Mouse (Mus musculus) forebrain, embryonic 15.5 days (tissue): ENCODE data around the gene Vmn1r80. TPM values are rescaled to one million over a fixed set of nuclear protein-coding genes. Genes with fewer than 3 reads are reported as not detected.
"Not testable (repeated sequence)": the region's sequence is repeated elsewhere in the genome, so short reads cannot be mapped to it uniquely, and the experiment has no call there.

ENCODE experiments used
- ATAC-seq: fragments of 200-750 bp; cut with Nextera tagmentation; replicated peaks from 2 replicates; pipeline ENCODE4 v1.8.0; 2017; ENCODE audit warnings: mild to moderate bottlenecking, moderate TSS enrichment, moderate library complexity
- H3K27ac ChIP-seq: fragments of 300-500 bp; sonication (generic); replicated peaks from 2 replicates; pipeline ENCODE4 v1.5.1; 2015; ENCODE audit warnings: mild to moderate bottlenecking, inconsistent platforms
- H3K27me3 ChIP-seq: fragments of 300-500 bp; sonication (generic); 2 replicates; pipeline ENCODE4 v1.6.1; 2015; ENCODE audit warnings: inconsistent platforms
- H3K36me3 ChIP-seq: fragments of 300-500 bp; sonication (generic); 2 replicates; pipeline ENCODE4 v1.6.1; 2015; ENCODE audit warnings: mild to moderate bottlenecking, inconsistent platforms
- H3K4me1 ChIP-seq: fragments of 300-500 bp; sonication (generic); 2 replicates; pipeline ENCODE4 v1.6.1; 2015; ENCODE audit warnings: inconsistent platforms
- H3K4me2 ChIP-seq: fragments of 300-500 bp; sonication (generic); replicated peaks from 2 replicates; pipeline ENCODE4 v1.6.1; 2015; ENCODE audit warnings: mild to moderate bottlenecking, inconsistent platforms
- H3K4me3 ChIP-seq: fragments of 300-500 bp; sonication (generic); 2 replicates; pipeline ENCODE4 v1.5.1; 2015; ENCODE audit warnings: mild to moderate bottlenecking, inconsistent platforms
- H3K9ac ChIP-seq: fragments of 300-500 bp; sonication (generic); replicated peaks from 2 replicates; pipeline ENCODE4 v1.6.1; 2015; ENCODE audit warnings: mild to moderate bottlenecking, inconsistent platforms
- H3K9me3 ChIP-seq: fragments of 300-500 bp; sonication (generic); 2 replicates; pipeline ENCODE4 v1.6.1; 2016; ENCODE audit warnings: inconsistent platforms
- WGBS: fragments of 180-500 bp; shearing (Covaris S2); methylation state at CpG from one replicate; pipeline ENCODE4 v1.1.7; 2015; ENCODE audit warnings: mixed read lengths; 5-methylcytosine and 5-hydroxymethylcytosine counted together
- polyA plus RNA-seq: library from polyadenylated mRNA; unstranded; fragments of >200 nt; fragmentation: Nextera tagmentation; extraction: Ambion mirVana; gene quantifications from 2 replicates; pipeline ENCODE4 v1.2.1, GENCODE M21; 2015

The Vmn1r80 gene
- polyA plus RNA-seq = not detected in 2 replicates

DNA sequence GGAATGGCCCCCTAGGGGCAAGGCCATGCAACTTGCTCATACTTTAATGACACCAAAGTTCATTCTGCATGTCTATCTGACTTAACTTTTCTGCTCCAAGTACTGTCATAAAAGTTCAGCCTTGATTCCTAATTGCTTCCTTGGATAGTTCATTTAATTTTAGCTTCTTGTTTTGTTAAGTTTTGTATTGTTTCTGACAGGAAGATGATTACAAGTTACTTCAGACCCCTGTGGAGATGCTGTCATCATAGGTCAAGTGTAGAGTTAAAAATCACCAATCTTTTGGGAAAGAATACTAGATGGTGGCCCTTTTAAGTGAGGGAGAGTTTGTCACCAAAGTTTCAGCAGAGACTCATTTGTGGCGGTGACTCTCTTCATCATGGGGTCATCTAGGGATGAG is at the start of gene Vmn1r80:
Gene Vmn1r80 (plus strand): TSS at position 301 of the 400 bp plus-strand sequence.
- H3K27ac ChIP-seq = no peak within 1 kb of the TSS
- no peak within 1 kb of the TSS for H3K4me3 ChIP-seq
- H3K36me3 ChIP-seq = no peaks in the 10 kb centered on the region
- H3K4me2 ChIP-seq = no peak within 1 kb of the TSS
- no peak for ATAC-seq
- H3K9me3 ChIP-seq = no peaks in the 10 kb centered on the region
- no peaks in the 10 kb centered on the region for H3K4me1 ChIP-seq
- no peak within 1 kb of the TSS for H3K9ac ChIP-seq
- 88% methylated on average over 1 of the region's 1 CpGs for WGBS
- H3K27me3 ChIP-seq = no peaks in the 10 kb centered on the region

GRCm38 (mm10) chr7:12149957-12150356 is 39.1 kb upstream of the Vmn1r80 start, which contains the start of gene Vmn1r78:
Gene Vmn1r78, plus strand, starts transcription at chr7:12150257.
- Histone ChIP-seq H3K4me3 (no peak within 1 kb of the TSS), H3K9me3 (peaks cover 3% of the 10 kb centered on the region; the same call in 1 of the 2 replicates), H3K27me3 (no peaks in the 10 kb centered on the region), H3K36me3 (no peaks in the 10 kb centered on the region), H3K27ac (no peak within 1 kb of the TSS), H3K4me2 (no peak within 1 kb of the TSS), H3K4me1 (no peaks in the 10 kb centered on the region), H3K9ac (no peak within 1 kb of the TSS)
- 69% methylated on average over 2 of the region's 2 CpGs for WGBS
- no peak for ATAC-seq

GRCm38 (mm10) chr7:12156463-12156862 is 32.6 kb upstream of the Vmn1r80 start:
- ATAC-seq, H3K4me1 ChIP-seq, H3K27me3 ChIP-seq, H3K9me3 ChIP-seq, H3K4me3 ChIP-seq, H3K4me2 ChIP-seq, H3K36me3 ChIP-seq, H3K27ac ChIP-seq, H3K9ac ChIP-seq: not testable (repeated sequence)
- WGBS = 50% methylated on average over 1 of the region's 1 CpGs

DNA sequence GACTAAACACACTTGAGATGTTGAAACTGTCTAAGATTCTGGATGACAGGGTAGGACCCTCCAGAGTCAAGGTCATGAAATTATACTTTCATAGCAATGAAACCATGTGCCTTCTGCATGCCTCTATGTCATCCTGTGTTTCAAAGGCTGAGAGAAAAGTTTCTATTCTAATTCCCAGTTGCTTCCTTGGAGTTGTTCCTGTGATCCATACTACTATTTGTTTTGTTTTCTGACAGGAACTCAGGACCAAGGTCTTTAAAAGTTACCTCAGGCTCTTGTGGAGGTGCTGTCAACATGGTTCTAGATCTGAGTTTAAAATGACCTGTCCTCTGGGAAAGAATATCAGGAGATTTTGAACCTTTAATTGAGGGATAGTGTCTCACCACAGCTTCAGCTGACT is 18.1 kb upstream of the Vmn1r80 start, which contains the start of gene Vmn1r79:
Gene Vmn1r79 (plus strand): TSS at position 301 of the 400 bp plus-strand sequence.
- H3K36me3 ChIP-seq, H3K9me3 ChIP-seq, H3K27me3 ChIP-seq, H3K4me1 ChIP-seq, H3K9ac ChIP-seq, ATAC-seq, H3K27ac ChIP-seq, H3K4me2 ChIP-seq, H3K4me3 ChIP-seq: not testable (repeated sequence)

DNA sequence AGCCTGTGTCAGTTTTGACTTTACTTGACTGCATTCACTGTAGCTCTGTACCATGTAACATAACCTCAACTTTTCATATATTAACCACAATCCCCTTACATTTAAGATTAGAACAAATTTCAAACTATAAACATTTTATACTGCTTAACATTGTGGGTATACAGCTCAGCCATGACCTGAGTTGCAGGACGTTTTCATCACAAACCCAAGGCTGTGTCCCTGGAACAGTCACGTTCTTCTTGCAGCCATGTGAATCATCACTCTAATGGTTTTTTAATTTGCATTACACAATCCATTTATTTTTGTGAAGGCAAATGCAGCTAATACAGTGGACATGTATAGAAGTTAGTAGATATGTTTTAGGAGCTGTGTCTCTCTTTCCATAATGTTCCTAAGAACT is 16.2 kb upstream of the Vmn1r80 start:
- H3K4me3 ChIP-seq = not testable (repeated sequence)
- 63% methylated on average over 2 of the region's 2 CpGs for WGBS

GRCm38 (mm10) chr7:12204141-12204540 is 15.1 kb downstream of the Vmn1r80 start:
- H3K27ac ChIP-seq = no peak overlapping the region
- WGBS = 50% methylated on average over 2 of the region's 2 CpGs
- no peaks in the 10 kb centered on the region for H3K36me3 ChIP-seq
- H3K9ac ChIP-seq = no peak overlapping the region
- no peak overlapping the region for H3K4me3 ChIP-seq
- ATAC-seq = no peak
- H3K9me3 ChIP-seq = 0 out of 2 replicates have a peak, but pooled peaks cover 5% of the 10 kb centered on the region
- H3K4me2 ChIP-seq = no peak overlapping the region
- H3K27me3 ChIP-seq = no peaks in the 10 kb centered on the region
- no peaks in the 10 kb centered on the region for H3K4me1 ChIP-seq

More for the DNA sequence above, 16.2 kb upstream of the Vmn1r80 start:
- not testable (repeated sequence) for H3K4me1 ChIP-seq, H3K9ac ChIP-seq, H3K36me3 ChIP-seq, H3K27ac ChIP-seq, H3K9me3 ChIP-seq, H3K27me3 ChIP-seq, ATAC-seq, H3K4me2 ChIP-seq

Other genes with a start within 250 kb of the Vmn1r80 start
- gene Vmn1r77, start 152.5 kb upstream of the Vmn1r80 start, polyA plus RNA-seq = not detected in 2 replicates
- not detected in 2 replicates for gene Vmn1r78, start 39.0 kb upstream of the Vmn1r80 start, polyA plus RNA-seq
- not detected in 2 replicates for gene Vmn1r79, start 18.0 kb upstream of the Vmn1r80 start, polyA plus RNA-seq
- gene Vmn1r81, start 79.0 kb downstream of the Vmn1r80 start, polyA plus RNA-seq = not detected in 2 replicates
- not detected in 2 replicates for gene Vmn1r82, start 111.1 kb downstream of the Vmn1r80 start, polyA plus RNA-seq
- not detected in 2 replicates for gene Vmn1r83, start 140.2 kb downstream of the Vmn1r80 start, polyA plus RNA-seq
- not detected in 2 replicates for gene Vmn1r84, start 180.0 kb downstream of the Vmn1r80 start, polyA plus RNA-seq
- 9.5 and 10.1 TPM in 2 replicates for gene Zfp551, start 233.5 kb downstream of the Vmn1r80 start, polyA plus RNA-seq